Mouse (Mus musculus): ENCODE measurements at regions not wholly inside any gene's neighbourhood (a gene's known extent, or its start where the extent isn't known, plus 50 kb on each side); places are given as distances from the start of the nearest gene placed in this dataset.

GRCm38 (mm10) chr5:141097878-141098277 is 97.5 kb upstream of the Card11 start:
- TF ChIP-seq CTCF (IDR thresholded peaks at IDR 0.05; ENCODE audit: low read depth): no peak
- TF ChIP-seq EP300 (IDR thresholded peaks at IDR 0.05; ENCODE audit: low read depth): peak; percentile 94

Measured in heart, postnatal 0 days (tissue).